Mouse (Mus musculus): ENCODE data around the gene Ppm1l. TPM values are rescaled to one million over a fixed set of nuclear protein-coding genes. Genes with fewer than 3 reads are reported as not detected.

Ppm1l gene
- 1 to 10 TPM; 1.5 to 2.3 TPM for total RNA-seq (2023)

DNA sequence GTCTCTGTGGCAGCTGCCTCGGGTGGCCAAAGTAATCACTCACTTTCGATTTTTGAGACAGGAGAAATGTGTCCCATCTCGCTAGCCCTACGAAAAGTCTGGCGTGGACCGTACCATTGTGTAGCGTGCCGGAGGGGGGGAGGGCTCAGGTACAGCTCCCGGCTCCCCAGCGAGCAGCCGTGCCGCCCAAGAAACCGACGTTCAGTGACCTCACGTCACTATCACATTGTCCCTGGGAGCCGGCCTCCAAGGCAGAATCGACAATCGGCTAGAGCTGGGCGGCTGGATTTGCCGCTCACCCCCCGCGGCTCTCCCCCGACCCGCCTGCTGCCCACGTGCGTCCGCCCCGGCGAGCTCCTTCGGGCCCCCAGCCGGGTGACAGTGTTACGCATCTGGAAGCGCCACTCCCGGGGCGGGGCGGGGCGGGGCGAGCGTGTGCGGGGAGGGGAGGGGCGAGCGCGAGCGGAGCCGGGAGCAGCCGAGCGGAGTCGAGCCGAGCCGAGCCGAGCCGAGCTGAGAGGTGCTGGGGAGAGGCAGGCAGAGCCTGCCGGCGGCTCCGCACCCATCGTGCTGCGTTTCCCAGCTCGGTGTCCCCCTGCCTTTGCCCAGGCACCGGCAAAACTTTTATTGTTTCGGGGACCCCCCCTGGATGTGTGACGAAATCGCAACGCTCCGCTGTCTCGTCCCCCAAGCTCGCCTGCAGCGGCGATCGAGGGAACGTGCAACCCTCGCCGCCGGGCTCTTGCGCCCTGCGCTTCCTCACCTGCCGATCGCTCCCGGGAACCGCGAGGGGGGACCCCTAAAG lies at the start of gene Ppm1l:
Gene Ppm1l (plus strand): TSS at position 471 of the 805 bp plus-strand sequence.

DNA sequence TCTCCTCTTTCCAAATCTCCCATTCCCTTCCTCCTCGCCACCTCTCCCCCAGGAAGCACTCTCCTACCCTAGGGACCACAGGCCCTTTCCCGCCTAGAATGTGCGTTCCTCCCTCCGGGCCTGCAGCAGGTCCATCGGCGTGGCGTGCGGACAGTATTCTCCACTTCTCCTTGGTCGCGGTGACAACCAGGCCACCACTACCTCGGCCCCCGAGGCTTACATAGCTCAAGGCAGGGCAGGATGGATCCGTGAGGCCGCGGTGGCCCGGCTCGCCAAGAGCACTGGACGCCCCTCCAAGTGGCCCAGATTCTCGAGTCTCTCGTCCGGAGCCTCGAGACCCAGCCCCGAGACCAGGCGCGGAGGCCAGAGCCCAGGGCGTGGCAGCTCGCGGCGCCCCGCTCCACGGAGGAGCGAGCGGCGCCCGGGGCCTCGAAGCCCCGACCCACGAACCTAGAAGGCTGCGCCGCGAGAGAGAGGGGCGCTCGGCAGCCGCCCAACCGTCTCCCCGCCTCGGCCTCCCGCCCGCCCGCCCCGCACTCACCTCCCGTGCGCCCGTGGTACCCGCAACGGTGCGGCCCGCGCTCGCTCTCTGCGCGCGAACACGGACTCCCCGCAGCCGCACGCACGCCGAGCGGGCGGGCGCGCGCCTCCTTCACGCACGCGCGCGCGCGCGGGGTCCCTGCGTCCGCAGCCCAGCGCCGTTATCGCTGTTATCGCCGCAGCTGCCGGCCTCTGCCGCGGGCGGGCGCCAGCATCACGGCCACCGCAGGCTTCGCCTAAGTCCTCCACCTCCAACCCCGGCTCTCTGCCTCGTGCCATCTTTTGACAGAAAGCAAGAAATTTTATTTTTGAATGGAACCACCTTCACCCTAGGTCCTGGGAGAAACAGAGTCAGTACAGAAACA lies 281.9 kb downstream of the Ppm1l start, which contains the start of gene B3galnt1:
Gene B3galnt1 (minus strand): TSS at position 700 of the 905 bp plus-strand sequence.

Other genes with a start within 250 kb of the Ppm1l start
- 100 to 1,000 TPM; 101 to 117 TPM for gene Kpna4, start 189.7 kb upstream of the Ppm1l start, total RNA-seq (2023)
- gene Arl14, start 94.4 kb upstream of the Ppm1l start, total RNA-seq (2023): under 1 TPM in 1 of 2 experiments, not detected in 1; 0.29 TPM

Measured in neutrophil, adult 59 days (primary cell).